Mouse (Mus musculus): ENCODE measurements around the gene Nav3. TPM values are rescaled to one million over a fixed set of nuclear protein-coding genes. Genes with fewer than 3 reads are reported as not detected.

Gene Nav3
- polyA plus RNA-seq, 2 experiments, result 0.06 to 0.07 TPM

DNA sequence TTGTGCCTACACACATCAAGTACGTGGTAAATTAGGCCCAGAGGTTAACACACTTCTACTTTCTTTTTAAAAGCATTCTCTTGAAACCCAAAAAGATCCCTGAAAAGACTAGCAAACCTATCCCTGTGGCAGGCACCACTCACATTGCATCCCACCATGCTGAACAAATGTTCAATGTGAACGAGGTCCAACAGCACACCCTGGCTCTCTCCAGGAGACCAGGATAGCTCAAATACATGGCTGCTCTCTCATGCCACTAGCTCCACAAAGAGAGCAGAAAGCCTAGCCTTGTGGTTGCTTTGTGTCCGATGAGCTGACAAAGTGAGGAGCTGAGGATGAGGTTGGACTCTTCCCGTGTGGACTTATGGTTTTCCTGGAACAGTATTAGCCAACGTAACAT lies 249.6 kb downstream of the Nav3 start:
- DNase-seq (ENCODE audit: low read depth in 3 of 3, low spot score in 3 of 3) (no peak), ATAC-seq (ENCODE audit: insufficient read depth) (no peak)
- no peak overlapping the region for H3K4me3 ChIP-seq (ENCODE audit: insufficient read depth in 1 of 2, low read depth in 2 of 2, low read length in 2 of 2)
- H3K27ac ChIP-seq, result no peak overlapping the region
- H3K9ac ChIP-seq (replicated peaks), result no peak overlapping the region
- WGBS (ENCODE audit: insufficient replicate concordance), result 51% methylated on average over 5 of the region's 5 CpGs
- TF ChIP-seq EP300 (IDR thresholded peaks at IDR 0.05; ENCODE audit: low read depth) (no peak), CTCF (IDR thresholded peaks at IDR 0.05; ENCODE audit: low read depth) (no peak)
- H3K4me1 ChIP-seq (replicated peaks; ENCODE audit: control insufficient read depth in 2 of 2, insufficient read depth in 2 of 2, low read length in 1 of 2), result no peaks in the 10 kb centered on the region
- no peaks in the 10 kb centered on the region for H3K9me3 ChIP-seq (ENCODE audit: control insufficient read depth, low read length)
- H3K27me3 ChIP-seq (ENCODE audit: control insufficient read depth, insufficient read depth, low read length), result no peaks in the 10 kb centered on the region
- H3K4me2 ChIP-seq (ENCODE audit: low read depth), result no peak overlapping the region
- H3K36me3 ChIP-seq (replicated peaks; ENCODE audit: control insufficient read depth, insufficient read depth, low read depth), result no peaks in the 10 kb centered on the region

DNA sequence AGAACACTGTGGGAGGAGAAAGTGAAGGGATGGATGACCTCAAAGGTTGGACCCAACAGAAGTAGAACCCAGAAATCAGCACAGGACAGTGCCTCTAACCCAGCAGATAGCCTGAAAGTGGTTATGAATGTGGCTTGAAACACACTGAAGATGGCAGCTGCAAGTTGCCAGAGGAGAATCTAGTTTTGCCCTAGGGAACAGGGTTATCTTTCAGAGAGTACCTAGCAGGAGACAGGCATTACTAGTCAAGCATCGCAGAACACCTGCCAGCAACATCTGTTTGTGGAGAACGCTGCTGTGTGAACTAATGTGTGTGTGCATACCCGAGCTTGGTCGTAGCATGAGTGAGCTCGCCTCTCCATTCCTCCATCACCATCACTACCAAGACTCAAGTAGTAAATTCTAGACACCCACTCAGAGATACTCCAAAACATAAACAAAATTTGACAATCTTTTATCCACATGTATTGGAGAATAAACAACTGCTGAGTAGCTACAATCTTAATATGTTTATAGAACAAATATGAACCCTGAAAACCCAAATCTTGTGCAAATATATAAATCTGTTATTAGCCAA lies 251.8 kb downstream of the Nav3 start:
- no peak overlapping the region for H3K4me2 ChIP-seq (ENCODE audit: low read depth)
- TF ChIP-seq EP300 (IDR thresholded peaks at IDR 0.05; ENCODE audit: low read depth) (no peak), CTCF (IDR thresholded peaks at IDR 0.05; ENCODE audit: low read depth) (no peak)
- H3K27ac ChIP-seq, result no peak overlapping the region
- DNase-seq (ENCODE audit: low read depth in 3 of 3, low spot score in 3 of 3) (no peak), ATAC-seq (ENCODE audit: insufficient read depth) (no peak)
- 72% methylated on average over 5 of the region's 5 CpGs for WGBS (ENCODE audit: insufficient replicate concordance)
- no peaks in the 10 kb centered on the region for H3K27me3 ChIP-seq (ENCODE audit: control insufficient read depth, insufficient read depth, low read length)
- no peaks in the 10 kb centered on the region for H3K4me1 ChIP-seq (replicated peaks; ENCODE audit: control insufficient read depth in 2 of 2, insufficient read depth in 2 of 2, low read length in 1 of 2)
- no peaks in the 10 kb centered on the region for H3K9me3 ChIP-seq (ENCODE audit: control insufficient read depth, low read length)
- H3K4me3 ChIP-seq (ENCODE audit: insufficient read depth in 1 of 2, low read depth in 2 of 2, low read length in 2 of 2), result no peak overlapping the region
- no peak overlapping the region for H3K9ac ChIP-seq (replicated peaks)
- H3K36me3 ChIP-seq (replicated peaks; ENCODE audit: control insufficient read depth, insufficient read depth, low read depth), result no peaks in the 10 kb centered on the region

DNA sequence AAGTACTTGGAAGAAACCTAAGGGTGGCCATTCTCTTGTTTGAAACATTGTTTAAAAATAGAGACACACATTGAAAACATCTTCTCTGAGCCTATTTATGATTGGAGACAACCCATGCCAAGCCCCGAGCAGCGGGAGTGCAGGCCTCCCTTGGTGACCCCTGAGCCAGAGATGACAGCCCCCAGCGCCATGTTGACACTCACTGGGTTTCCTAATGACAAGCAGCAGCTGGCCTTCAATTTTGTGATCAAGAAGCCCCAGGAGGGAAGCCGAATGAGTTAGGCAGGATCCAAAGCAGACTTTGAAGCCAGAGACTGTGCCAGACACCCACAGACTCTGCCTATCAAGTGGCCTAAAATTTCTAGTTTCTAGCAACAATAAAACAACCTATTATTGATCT lies 263.1 kb downstream of the Nav3 start:
- DNase-seq (ENCODE audit: low read depth in 3 of 3, low spot score in 3 of 3), result no peak
- 39% methylated on average over 4 of the region's 4 CpGs for WGBS (ENCODE audit: insufficient replicate concordance)

DNA sequence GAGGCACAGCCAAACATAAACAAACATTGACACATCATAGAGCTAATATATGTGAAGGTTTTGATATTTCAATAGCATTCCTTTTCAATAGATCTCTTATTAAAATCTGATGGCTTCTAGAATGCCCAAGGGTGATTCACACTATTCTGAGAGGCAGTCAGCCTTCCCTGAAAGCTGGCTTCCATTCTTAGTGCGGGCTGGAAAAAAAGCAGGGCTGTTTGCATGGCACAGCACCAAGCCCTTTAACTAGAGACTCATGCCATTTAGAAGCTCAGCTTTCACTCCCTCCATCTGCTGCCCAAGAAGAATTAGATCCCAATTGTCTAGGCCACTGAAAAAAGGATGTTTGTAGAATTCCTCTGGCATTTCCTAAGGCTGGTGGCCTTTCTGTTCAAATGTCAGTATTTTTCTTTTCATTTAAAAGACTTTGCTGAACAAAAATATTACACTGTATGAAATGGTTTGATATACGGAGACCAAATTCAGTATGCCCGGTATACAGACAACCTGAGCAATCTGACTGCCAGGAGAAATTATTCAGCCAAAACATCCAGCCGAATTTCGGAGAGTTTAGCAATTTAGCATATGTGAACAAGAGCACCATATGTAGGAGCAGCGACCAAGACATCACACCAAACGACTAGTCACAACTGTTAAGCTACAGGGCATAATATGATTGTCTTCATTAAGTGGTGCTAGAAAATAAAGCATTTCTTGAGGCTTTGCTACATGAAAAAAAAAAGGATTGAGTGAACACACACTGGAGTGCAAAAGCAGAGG lies 263.8 kb downstream of the Nav3 start:
- TF ChIP-seq CTCF (IDR thresholded peaks at IDR 0.05; ENCODE audit: low read depth) (no peak), EP300 (IDR thresholded peaks at IDR 0.05; ENCODE audit: low read depth) (no peak)
- no peaks in the 10 kb centered on the region for H3K4me1 ChIP-seq (replicated peaks; ENCODE audit: control insufficient read depth in 2 of 2, insufficient read depth in 2 of 2, low read length in 1 of 2)
- no peaks in the 10 kb centered on the region for H3K27me3 ChIP-seq (ENCODE audit: control insufficient read depth, insufficient read depth, low read length)
- H3K4me2 ChIP-seq (ENCODE audit: low read depth), result no peak overlapping the region
- no peaks in the 10 kb centered on the region for H3K36me3 ChIP-seq (replicated peaks; ENCODE audit: control insufficient read depth, insufficient read depth, low read depth)
- no peaks in the 10 kb centered on the region for H3K9me3 ChIP-seq (ENCODE audit: control insufficient read depth, low read length)
- ATAC-seq (ENCODE audit: insufficient read depth) (no peak), DNase-seq (ENCODE audit: low read depth in 3 of 3, low spot score in 3 of 3) (no peak)
- H3K4me3 ChIP-seq (ENCODE audit: insufficient read depth in 1 of 2, low read depth in 2 of 2, low read length in 2 of 2), result no peak overlapping the region
- no peak overlapping the region for H3K27ac ChIP-seq
- WGBS (ENCODE audit: insufficient replicate concordance), result 63% methylated on average over 7 of the region's 7 CpGs
- H3K9ac ChIP-seq (replicated peaks), result no peak overlapping the region

More for the DNA sequence above, 263.1 kb downstream of the Nav3 start:
- no peak for TF ChIP-seq EP300 (IDR thresholded peaks at IDR 0.05; ENCODE audit: low read depth)
- no peak for TF ChIP-seq CTCF (IDR thresholded peaks at IDR 0.05; ENCODE audit: low read depth)
- Histone ChIP-seq H3K4me3 (ENCODE audit: insufficient read depth in 1 of 2, low read depth in 2 of 2, low read length in 2 of 2) (no peak overlapping the region), H3K27ac (no peak overlapping the region), H3K4me2 (ENCODE audit: low read depth) (no peak overlapping the region), H3K4me1 (replicated peaks; ENCODE audit: control insufficient read depth in 2 of 2, insufficient read depth in 2 of 2, low read length in 1 of 2) (no peaks in the 10 kb centered on the region), H3K9me3 (ENCODE audit: control insufficient read depth, low read length) (no peaks in the 10 kb centered on the region), H3K27me3 (ENCODE audit: control insufficient read depth, insufficient read depth, low read length) (no peaks in the 10 kb centered on the region), H3K9ac (replicated peaks) (no peak overlapping the region), H3K36me3 (replicated peaks; ENCODE audit: control insufficient read depth, insufficient read depth, low read depth) (no peaks in the 10 kb centered on the region)
- ATAC-seq (ENCODE audit: insufficient read depth), result no peak

DNA sequence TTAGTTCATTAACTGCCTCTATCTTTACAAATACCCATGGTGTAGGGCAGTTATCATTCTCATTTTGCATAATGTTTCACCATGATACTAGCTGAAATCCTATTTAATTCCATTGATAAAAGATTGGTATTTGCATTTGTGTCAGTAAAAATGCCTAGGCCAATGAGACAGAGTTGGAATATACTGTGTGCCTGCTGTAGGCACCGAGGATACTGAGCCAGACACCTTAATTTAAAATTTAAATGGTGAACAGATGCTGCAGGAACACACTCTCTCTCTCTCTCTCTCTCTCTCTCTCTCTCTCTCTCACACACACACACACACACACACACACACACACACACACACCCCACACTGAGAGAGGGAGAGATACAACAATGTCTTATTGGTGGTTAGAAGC lies 269.8 kb downstream of the Nav3 start:
- Histone ChIP-seq H3K27ac (no peak overlapping the region), H3K9me3 (ENCODE audit: control insufficient read depth, low read length) (no peaks in the 10 kb centered on the region), H3K4me2 (ENCODE audit: low read depth) (no peak overlapping the region), H3K4me1 (replicated peaks; ENCODE audit: control insufficient read depth in 2 of 2, insufficient read depth in 2 of 2, low read length in 1 of 2) (no peaks in the 10 kb centered on the region), H3K4me3 (ENCODE audit: insufficient read depth in 1 of 2, low read depth in 2 of 2, low read length in 2 of 2) (no peak overlapping the region), H3K9ac (replicated peaks) (no peak overlapping the region), H3K36me3 (replicated peaks; ENCODE audit: control insufficient read depth, insufficient read depth, low read depth) (no peaks in the 10 kb centered on the region), H3K27me3 (ENCODE audit: control insufficient read depth, insufficient read depth, low read length) (no peaks in the 10 kb centered on the region)
- ATAC-seq (ENCODE audit: insufficient read depth) (no peak), DNase-seq (ENCODE audit: low read depth in 3 of 3, low spot score in 3 of 3) (no peak)
- 41% methylated on average over 1 of the region's 1 CpGs for WGBS (ENCODE audit: insufficient replicate concordance)
- TF ChIP-seq EP300 (IDR thresholded peaks at IDR 0.05; ENCODE audit: low read depth) (no peak), CTCF (IDR thresholded peaks at IDR 0.05; ENCODE audit: low read depth) (no peak)
